Mouse (Mus musculus): ENCODE results near the gene 4930535I16Rik. TPM values are rescaled to one million over a fixed set of nuclear protein-coding genes. Genes with fewer than 3 reads are reported as not detected.

Gene 4930535I16Rik
- polyA plus RNA-seq, 1 experiment from 2014 or later: not detected

- under 1% methylated on average over 49 of the region's 49 CpGs for whole genome bisulfite sequencing
- H3K9me3 ChIP-seq (ENCODE audit: control insufficient read depth, low read length): no peaks in the 10 kb centered on the region
- peak within 1 kb of the TSS; percentile 97 for H3K9ac ChIP-seq (ENCODE audit: low read depth, low read length)
- peak; percentile 99 for ATAC-seq
- H3K36me3 ChIP-seq (ENCODE audit: control insufficient read depth, insufficient read depth, low read length): peaks cover 9% of the 10 kb centered on the region; the same call in 1 of the 2 replicates
- peaks cover 16% of the 10 kb centered on the region for H3K4me1 ChIP-seq (ENCODE audit: control insufficient read depth, insufficient read depth, low read length)
- peak within 1 kb of the TSS; percentile 98 for H3K4me3 ChIP-seq (ENCODE audit: low read length)
- H3K27ac ChIP-seq (ENCODE audit: low read length): peak within 1 kb of the TSS; percentile 92
- peak within 1 kb of the TSS; percentile 71 for H3K4me2 ChIP-seq (ENCODE audit: low read depth, low read length)
- H3K27me3 ChIP-seq (replicated peaks; ENCODE audit: control insufficient read depth, insufficient read depth, low read length): no peaks in the 10 kb centered on the region
Measured at GRCm38 (mm10) chr4:123916748-123917547, 874 bp downstream of the 4930535I16Rik start, which contains the start of gene Rragc. TSS of gene Rragc (plus strand) at chr4:123917446.

- H3K27me3 ChIP-seq (replicated peaks; ENCODE audit: control insufficient read depth, insufficient read depth, low read length): no peaks in the 10 kb centered on the region
- H3K4me3 ChIP-seq (ENCODE audit: low read length): no peak overlapping the region
- peaks cover 5% of the 10 kb centered on the region; the same call in 1 of the 2 replicates for H3K36me3 ChIP-seq (ENCODE audit: control insufficient read depth, insufficient read depth, low read length)
- no peak overlapping the region for H3K27ac ChIP-seq (ENCODE audit: low read length)
- H3K9ac ChIP-seq (ENCODE audit: low read depth, low read length): no peak overlapping the region
- no peak for ATAC-seq
- WGBS: 57% methylated on average over 2 of the region's 2 CpGs
- H3K4me2 ChIP-seq (ENCODE audit: low read depth, low read length): no peak overlapping the region
- H3K9me3 ChIP-seq (ENCODE audit: control insufficient read depth, low read length): no peaks in the 10 kb centered on the region
- peaks cover 6% of the 10 kb centered on the region; the same call in 1 of the 2 replicates for H3K4me1 ChIP-seq (ENCODE audit: control insufficient read depth, insufficient read depth, low read length)
Measured at GRCm38 (mm10) chr4:123912431-123912830, 5.4 kb downstream of the 4930535I16Rik start.

- Histone ChIP-seq H3K27me3 (replicated peaks; ENCODE audit: control insufficient read depth, insufficient read depth, low read length) (no peaks in the 10 kb centered on the region), H3K4me2 (ENCODE audit: low read depth, low read length) (no peak overlapping the region), H3K27ac (ENCODE audit: low read length) (no peak overlapping the region), H3K4me1 (ENCODE audit: control insufficient read depth, insufficient read depth, low read length) (peaks cover 9% of the 10 kb centered on the region; the same call in 1 of the 2 replicates), H3K36me3 (ENCODE audit: control insufficient read depth, insufficient read depth, low read length) (peaks cover 5% of the 10 kb centered on the region; the same call in 1 of the 2 replicates), H3K9me3 (ENCODE audit: control insufficient read depth, low read length) (no peaks in the 10 kb centered on the region), H3K4me3 (ENCODE audit: low read length) (no peak overlapping the region), H3K9ac (ENCODE audit: low read depth, low read length) (no peak overlapping the region)
- ATAC-seq: no peak
- 78% methylated on average over 4 of the region's 4 CpGs for WGBS
Measured at GRCm38 (mm10) chr4:123911503-123911902, 6.3 kb downstream of the 4930535I16Rik start.

- H3K9ac ChIP-seq (ENCODE audit: low read depth, low read length): peak overlapping the region; percentile 82
- no peaks in the 10 kb centered on the region for H3K9me3 ChIP-seq (ENCODE audit: control insufficient read depth, low read length)
- under 1% methylated on average over 42 of the region's 53 CpGs for WGBS
- H3K4me2 ChIP-seq (ENCODE audit: low read depth, low read length): peak overlapping the region; percentile 73
- no peaks in the 10 kb centered on the region for H3K27me3 ChIP-seq (replicated peaks; ENCODE audit: control insufficient read depth, insufficient read depth, low read length)
- peak overlapping the region; percentile 90 for H3K27ac ChIP-seq (ENCODE audit: low read length)
- no peaks in the 10 kb centered on the region; the same call in 1 of the 2 replicates for H3K36me3 ChIP-seq (ENCODE audit: control insufficient read depth, insufficient read depth, low read length)
- peak overlapping the region; percentile 81 for H3K4me3 ChIP-seq (ENCODE audit: low read length)
- peaks cover 8% of the 10 kb centered on the region; the same call in 1 of the 2 replicates for H3K4me1 ChIP-seq (ENCODE audit: control insufficient read depth, insufficient read depth, low read length)
- ATAC-seq: no peak; the same call in 1 of the 2 replicates
Measured at GRCm38 (mm10) chr4:123905126-123905668, 12.6 kb downstream of the 4930535I16Rik start.

GRCm38 (mm10) chr4:123904333-123905125, 13.3 kb downstream of the 4930535I16Rik start, which contains the start of gene Mycbp:
TSS of gene Mycbp (plus strand) at chr4:123904832.
- ATAC-seq: peak; percentile 100
- H3K27ac ChIP-seq (ENCODE audit: low read length): peak within 1 kb of the TSS; percentile 90
- H3K4me3 ChIP-seq (ENCODE audit: low read length): peak within 1 kb of the TSS; percentile 81
- H3K4me1 ChIP-seq (ENCODE audit: control insufficient read depth, insufficient read depth, low read length): peaks cover 8% of the 10 kb centered on the region; the same call in 1 of the 2 replicates
- peak within 1 kb of the TSS; percentile 73 for H3K4me2 ChIP-seq (ENCODE audit: low read depth, low read length)
- no peaks in the 10 kb centered on the region for H3K27me3 ChIP-seq (replicated peaks; ENCODE audit: control insufficient read depth, insufficient read depth, low read length)
- no peaks in the 10 kb centered on the region for H3K36me3 ChIP-seq (ENCODE audit: control insufficient read depth, insufficient read depth, low read length)
- H3K9ac ChIP-seq (ENCODE audit: low read depth, low read length): peak within 1 kb of the TSS; percentile 82
- no peaks in the 10 kb centered on the region for H3K9me3 ChIP-seq (ENCODE audit: control insufficient read depth, low read length)
- 1% methylated on average over 49 of the region's 49 CpGs for WGBS

GRCm38 (mm10) chr4:123903432-123903831, 14.4 kb downstream of the 4930535I16Rik start:
- H3K4me2 ChIP-seq (ENCODE audit: low read depth, low read length): no peak overlapping the region
- no peak for ATAC-seq
- peaks cover 8% of the 10 kb centered on the region; the same call in 1 of the 2 replicates for H3K4me1 ChIP-seq (ENCODE audit: control insufficient read depth, insufficient read depth, low read length)
- H3K27ac ChIP-seq (ENCODE audit: low read length): no peak overlapping the region
- H3K36me3 ChIP-seq (ENCODE audit: control insufficient read depth, insufficient read depth, low read length): no peaks in the 10 kb centered on the region
- H3K27me3 ChIP-seq (replicated peaks; ENCODE audit: control insufficient read depth, insufficient read depth, low read length): no peaks in the 10 kb centered on the region
- no peaks in the 10 kb centered on the region for H3K9me3 ChIP-seq (ENCODE audit: control insufficient read depth, low read length)
- WGBS: 73% methylated on average over 3 of the region's 3 CpGs
- no peak overlapping the region for H3K9ac ChIP-seq (ENCODE audit: low read depth, low read length)
- no peak overlapping the region for H3K4me3 ChIP-seq (ENCODE audit: low read length)

GRCm38 (mm10) chr4:123898696-123899095, 19.1 kb downstream of the 4930535I16Rik start:
- no peak for ATAC-seq

GRCm38 (mm10) chr4:123894295-123894694, 23.5 kb downstream of the 4930535I16Rik start:
- 83% methylated on average over 4 of the region's 4 CpGs for WGBS
- H3K27me3 ChIP-seq (replicated peaks; ENCODE audit: control insufficient read depth, insufficient read depth, low read length): no peaks in the 10 kb centered on the region
- H3K9ac ChIP-seq (ENCODE audit: low read depth, low read length): no peak overlapping the region
- no peak overlapping the region for H3K27ac ChIP-seq (ENCODE audit: low read length)
- no peaks in the 10 kb centered on the region for H3K4me1 ChIP-seq (ENCODE audit: control insufficient read depth, insufficient read depth, low read length)
- no peak for ATAC-seq
- H3K4me2 ChIP-seq (ENCODE audit: low read depth, low read length): no peak overlapping the region
- no peaks in the 10 kb centered on the region for H3K9me3 ChIP-seq (ENCODE audit: control insufficient read depth, low read length)
- no peaks in the 10 kb centered on the region for H3K36me3 ChIP-seq (ENCODE audit: control insufficient read depth, insufficient read depth, low read length)
- H3K4me3 ChIP-seq (ENCODE audit: low read length): no peak overlapping the region

More at GRCm38 (mm10) chr4:123898696-123899095, 19.1 kb downstream of the 4930535I16Rik start:
- Histone ChIP-seq H3K4me1 (ENCODE audit: control insufficient read depth, insufficient read depth, low read length) (peaks cover 3% of the 10 kb centered on the region; the same call in 1 of the 2 replicates), H3K4me3 (ENCODE audit: low read length) (no peak overlapping the region), H3K4me2 (ENCODE audit: low read depth, low read length) (no peak overlapping the region), H3K9me3 (ENCODE audit: control insufficient read depth, low read length) (no peaks in the 10 kb centered on the region), H3K27ac (ENCODE audit: low read length) (no peak overlapping the region), H3K27me3 (replicated peaks; ENCODE audit: control insufficient read depth, insufficient read depth, low read length) (no peaks in the 10 kb centered on the region), H3K9ac (ENCODE audit: low read depth, low read length) (no peak overlapping the region), H3K36me3 (ENCODE audit: control insufficient read depth, insufficient read depth, low read length) (no peaks in the 10 kb centered on the region)
- WGBS: 15% methylated on average over 5 of the region's 5 CpGs

GRCm38 (mm10) chr4:123893726-123894125, 24.1 kb downstream of the 4930535I16Rik start:
- H3K27ac ChIP-seq (ENCODE audit: low read length): no peak overlapping the region
- no peak overlapping the region for H3K4me3 ChIP-seq (ENCODE audit: low read length)
- no peak overlapping the region for H3K4me2 ChIP-seq (ENCODE audit: low read depth, low read length)
- H3K4me1 ChIP-seq (ENCODE audit: control insufficient read depth, insufficient read depth, low read length): no peaks in the 10 kb centered on the region
- no peaks in the 10 kb centered on the region for H3K36me3 ChIP-seq (ENCODE audit: control insufficient read depth, insufficient read depth, low read length)
- no peak for ATAC-seq
- no peak overlapping the region for H3K9ac ChIP-seq (ENCODE audit: low read depth, low read length)
- no peaks in the 10 kb centered on the region for H3K27me3 ChIP-seq (replicated peaks; ENCODE audit: control insufficient read depth, insufficient read depth, low read length)
- no peaks in the 10 kb centered on the region for H3K9me3 ChIP-seq (ENCODE audit: control insufficient read depth, low read length)
- 86% methylated on average over 5 of the region's 5 CpGs for WGBS
